Mouse (Mus musculus) MEL (cell line): ENCODE measurements around the gene Zcchc9. TPM values are rescaled to one million over a fixed set of nuclear protein-coding genes. Genes with fewer than 3 reads are reported as not detected.

Source experiments
- DNase-seq: peaks from one replicate; pipeline ENCODE4 v3.0.0; 2011; ENCODE audit warnings: low read depth, low spot score
- H3K27ac ChIP-seq: 2 replicates; pipeline ENCODE4 v1.5.1; 2012; ENCODE audit warnings: low read depth, mild to moderate bottlenecking, control low read depth, low read length, moderate library complexity; ENCODE audit not compliant: control insufficient read depth
- H3K27me3 ChIP-seq, 2 experiments: fragments of 150-350 bp in 1 of 2; sonication (generic) in 1 of 2; 2 replicates each; pipeline ENCODE4 v1.6.1; 2012; ENCODE audit warnings: low read length in 2 of 2, mild to moderate bottlenecking in 2 of 2, improper control_type of control experiment in 1 of 2, moderate library complexity in 1 of 2; ENCODE audit not compliant: insufficient read depth in 2 of 2, control insufficient read depth in 1 of 2
- H3K36me3 ChIP-seq, 2 experiments: 2 replicates each; pipeline ENCODE4 v1.6.1; 2012 to 2014; ENCODE audit warnings: low read length in 2 of 2, improper control_type of control experiment in 1 of 2, inconsistent platforms in 1 of 2, mild to moderate bottlenecking in 1 of 2; ENCODE audit not compliant: insufficient read depth in 2 of 2, control insufficient read depth in 1 of 2
- H3K4me1 ChIP-seq, 2 experiments: fragments of 150-350 bp in 1 of 2; sonication (generic) in 1 of 2; 2 replicates each; pipeline ENCODE4 v1.6.1; 2012; ENCODE audit warnings: low read length in 2 of 2, improper control_type of control experiment in 1 of 2, mild to moderate bottlenecking in 1 of 2; ENCODE audit not compliant: insufficient read depth in 2 of 2, control insufficient read depth in 1 of 2
- H3K4me3 ChIP-seq, 2 experiments: fragments of 150-350 bp in 1 of 2; sonication (generic) in 1 of 2; 2 replicates each; pipeline ENCODE4 v1.5.1; 2012; ENCODE audit warnings: low read depth in 2 of 2, low read length in 2 of 2, mild to moderate bottlenecking in 2 of 2, moderate library complexity in 2 of 2, control low read depth in 1 of 2, improper control_type of control experiment in 1 of 2; ENCODE audit not compliant: control insufficient read depth in 1 of 2, insufficient read depth in 1 of 2
- H3K79me2 ChIP-seq: 2 replicates; pipeline ENCODE4 v1.6.1; 2012; ENCODE audit warnings: mild to moderate bottlenecking, low read length, moderate library complexity; ENCODE audit not compliant: control insufficient read depth, poor library complexity, insufficient read depth
- H3K9ac ChIP-seq: 2 replicates; pipeline ENCODE4 v1.6.1; 2012; ENCODE audit warnings: low read depth, mild to moderate bottlenecking, control low read depth, low read length, moderate library complexity; ENCODE audit not compliant: control insufficient read depth, poor library complexity, severe bottlenecking
- H3K9me3 ChIP-seq: fragments of 150-350 bp; sonication (generic); replicated peaks from 2 replicates; pipeline ENCODE4 v1.6.1; 2012; ENCODE audit warnings: mild to moderate bottlenecking, low read length, improper control_type of control experiment, moderate library complexity; ENCODE audit not compliant: insufficient read depth
- BHLHE40 ChIP-seq: IDR thresholded peaks from 2 replicates; pipeline ENCODE4 v1.6.1; 2012; ENCODE audit warnings: low read depth, mild to moderate bottlenecking, inconsistent platforms, low read length, improper control_type of control experiment, borderline replicate concordance
- CTCF ChIP-seq, 3 experiments: IDR thresholded peaks in 2 of 3; conservative IDR thresholded peaks in 1 of 3; 2 replicates each; pipeline ENCODE4 v1.5.1; 2011 to 2012; ENCODE audit warnings: low read length in 3 of 3, low read depth in 2 of 3, mild to moderate bottlenecking in 2 of 3, improper control_type of control experiment in 1 of 3, inconsistent platforms in 1 of 3, mixed read lengths in 1 of 3, moderate library complexity in 1 of 3; ENCODE audit not compliant: control insufficient read depth in 1 of 3, insufficient read depth in 1 of 3, poor library complexity in 1 of 3, severe bottlenecking in 1 of 3
- E2F4 ChIP-seq: IDR thresholded peaks from 2 replicates; pipeline ENCODE4 v1.6.1; 2011; ENCODE audit warnings: low read depth, low read length, improper control_type of control experiment, borderline replicate concordance
- EP300 ChIP-seq, 2 experiments: IDR thresholded peaks; 2 replicates each; pipeline ENCODE4 v1.6.1; 2011; ENCODE audit warnings: improper control_type of control experiment in 2 of 2, low read length in 2 of 2, low read depth in 1 of 2, mild to moderate bottlenecking in 1 of 2
- JUND ChIP-seq: IDR thresholded peaks from 2 replicates; pipeline ENCODE4 v1.6.1; 2011; ENCODE audit warnings: low read depth, mild to moderate bottlenecking, improper control_type of control experiment, low read length
- MAZ ChIP-seq: IDR thresholded peaks from 2 replicates; pipeline ENCODE4 v1.6.1; 2012; ENCODE audit warnings: low read depth, mild to moderate bottlenecking, inconsistent platforms, low read length, improper control_type of control experiment
- MYB ChIP-seq: IDR thresholded peaks from 2 replicates; pipeline ENCODE4 v1.6.1; 2011; ENCODE audit warnings: mild to moderate bottlenecking, low read depth, low read length, improper control_type of control experiment
- MYC ChIP-seq: IDR thresholded peaks from 2 replicates; pipeline ENCODE4 v1.6.1; 2011; ENCODE audit warnings: low read depth, mild to moderate bottlenecking, low read length, improper control_type of control experiment, moderate library complexity
- NELFE ChIP-seq: IDR thresholded peaks from 2 replicates; pipeline ENCODE4 v1.6.1; 2011; ENCODE audit warnings: low read depth, low read length, improper control_type of control experiment
- POLR2A ChIP-seq, 2 experiments: IDR thresholded peaks; 2 replicates each; pipeline ENCODE4 v1.6.1; 2011 to 2012; ENCODE audit warnings: low read length in 2 of 2, mild to moderate bottlenecking in 2 of 2, control low read depth in 1 of 2, improper control_type of control experiment in 1 of 2, low read depth in 1 of 2, moderate library complexity in 1 of 2; ENCODE audit not compliant: control insufficient read depth in 1 of 2, insufficient read depth in 1 of 2, poor library complexity in 1 of 2
- RCOR1 ChIP-seq: IDR thresholded peaks from 2 replicates; pipeline ENCODE4 v1.6.1; 2012; ENCODE audit warnings: low read depth, mild to moderate bottlenecking, inconsistent platforms, low read length, improper control_type of control experiment
- USF1 ChIP-seq: IDR thresholded peaks from 2 replicates; pipeline ENCODE4 v1.6.1; 2014; ENCODE audit warnings: low read depth, mild to moderate bottlenecking, inconsistent platforms, low read length, improper control_type of control experiment, moderate library complexity
- ZC3H11A ChIP-seq: IDR thresholded peaks from 2 replicates; pipeline ENCODE4 v1.6.1; 2012; ENCODE audit warnings: low read depth, mild to moderate bottlenecking, inconsistent platforms, low read length, improper control_type of control experiment
- ZKSCAN1 ChIP-seq: IDR thresholded peaks from 2 replicates; pipeline ENCODE4 v1.6.1; 2012; ENCODE audit warnings: low read depth, mild to moderate bottlenecking, inconsistent platforms, low read length, improper control_type of control experiment, moderate library complexity
- ZMIZ1 ChIP-seq: IDR thresholded peaks from 2 replicates; pipeline ENCODE4 v1.6.1; 2012; ENCODE audit warnings: low read depth, mild to moderate bottlenecking, inconsistent platforms, low read length, improper control_type of control experiment, moderate library complexity
- ZNF384 ChIP-seq: IDR thresholded peaks from 2 replicates; pipeline ENCODE4 v1.6.1; 2012; ENCODE audit warnings: low read depth, mild to moderate bottlenecking, inconsistent platforms, low read length, improper control_type of control experiment
- polyA plus RNA-seq, 2 experiments: library from polyadenylated mRNA; stranded (reverse) in 1 of 2; unstranded in 1 of 2; fragments of >175 nt in 1 of 2; fragments of >200 nt in 1 of 2; gene quantifications; 2 replicates each; pipeline versions ENCODE4 v1.2.1 to v1.2.4; 2012; ENCODE audit warnings: low replicate concordance in 2 of 2, low read depth in 1 of 2; ENCODE audit not compliant: insufficient read length in 2 of 2, insufficient read depth in 1 of 2, missing spikeins in 1 of 2
- total RNA-seq: library from RNA; depleted of rRNA; stranded (reverse); fragments of 300-350 nt; gene quantifications from 2 replicates; pipeline ENCODE4 v1.2.3, GENCODE M21; 2012

Gene Zcchc9
- total and polyA plus RNA-seq, 3 experiments: 27.5 to 191 (median 37.3) TPM

DNA sequence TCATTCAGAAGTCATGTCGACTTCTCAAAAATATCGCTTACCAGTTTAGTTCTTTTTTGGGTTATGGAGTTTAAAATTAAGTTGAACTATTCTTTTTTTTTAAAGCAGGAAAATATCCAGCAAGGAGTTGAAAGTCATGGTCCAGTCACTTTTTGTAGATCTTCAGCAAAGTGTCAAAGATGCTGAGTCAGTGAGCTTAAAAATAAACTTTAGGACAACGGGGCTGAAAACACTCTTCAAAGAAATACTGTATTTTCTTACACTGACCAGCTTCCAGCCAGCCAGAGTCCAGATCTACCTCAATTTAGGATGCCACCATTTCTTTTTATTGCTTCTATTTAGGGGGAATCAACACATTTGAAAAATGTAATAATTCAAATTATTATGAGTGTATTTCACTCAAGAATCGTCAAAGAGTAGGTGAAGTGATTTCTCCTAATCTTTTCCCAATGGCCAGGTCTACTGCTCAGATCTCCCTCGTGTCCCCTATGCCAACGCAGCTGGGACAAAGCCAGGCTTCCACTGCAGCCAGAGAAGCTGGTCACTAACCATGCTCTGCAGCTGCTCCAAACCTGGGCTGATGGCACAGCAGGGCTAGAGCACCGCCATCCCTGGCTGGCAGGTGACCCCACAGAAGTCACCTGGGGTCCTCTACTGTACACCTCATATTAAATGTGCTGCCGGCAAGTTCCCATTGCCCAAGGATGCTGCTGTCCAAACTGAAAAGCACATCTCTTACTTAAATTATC is 47.0 kb downstream of the Zcchc9 start:
- Histone ChIP-seq H3K36me3 (peaks cover 0 to 4% of the 10 kb centered on the region in 2 experiments; a peak in 1 of 4 replicates), H3K9me3 (no peaks in the 10 kb centered on the region), H3K4me1 (peaks cover 0 to 8% of the 10 kb centered on the region in 2 experiments; a peak in 3 of 4 replicates), H3K4me3 (no peak overlapping the region), H3K9ac (no peak overlapping the region), H3K27ac (no peak overlapping the region), H3K79me2 (no peaks in the 10 kb centered on the region), H3K27me3 (no peaks in the 10 kb centered on the region)
- DNase-seq: no peak
- TF ChIP-seq RCOR1 (no peak), BHLHE40 (no peak), POLR2A (IDR thresholded peaks at IDR 0.05; ENCODE audit: control insufficient read depth in 1 of 2, insufficient read depth in 1 of 2, low read depth in 1 of 2, low read length in 2 of 2, poor library complexity in 1 of 2) (no peak), NELFE (no peak), EP300 (IDR thresholded peaks at IDR 0.05; ENCODE audit: low read depth in 1 of 2, low read length in 2 of 2) (no peak), USF1 (no peak), MAZ (no peak), CTCF (IDR thresholded peaks at IDR 0.05 in 2 of 3, conservative IDR thresholded peaks at IDR 0.05 in 1 of 3; ENCODE audit: control insufficient read depth in 1 of 3, insufficient read depth in 1 of 3, low read depth in 2 of 3, low read length in 3 of 3, poor library complexity in 1 of 3, severe bottlenecking in 1 of 3) (no peak), MYB (no peak), JUND (no peak), E2F4 (no peak), ZNF384 (no peak), ZMIZ1 (no peak), ZC3H11A (no peak)

GRCm38 (mm10) chr13:91759791-91760190 is 47.7 kb downstream of the Zcchc9 start:
- H3K4me1 ChIP-seq: peaks cover 3 to 5% of the 10 kb centered on the region in 2 experiments; a peak in 3 of 4 replicates
- no peaks in the 10 kb centered on the region for H3K9me3 ChIP-seq
- H3K79me2 ChIP-seq: no peaks in the 10 kb centered on the region
- DNase-seq: no peak
- no peak overlapping the region for H3K27ac ChIP-seq
- no peaks in the 10 kb centered on the region for H3K27me3 ChIP-seq
- no peak overlapping the region for H3K4me3 ChIP-seq
- TF ChIP-seq MYB (no peak), MYC (no peak), ZKSCAN1 (no peak)
- TF ChIP-seq, all 39 proteins: peak for 0
- Histone ChIP-seq H3K36me3 (peaks cover 0 to 3% of the 10 kb centered on the region in 2 experiments; a peak in 2 of 4 replicates), H3K9ac (no peak overlapping the region)
